Mouse (Mus musculus): ENCODE data around the gene Lsm3.

Lsm3 gene

GRCm38 (mm10) chr6:91510211-91510610 is 5.5 kb upstream of the Lsm3 start:
- no peak for DNase-seq (ENCODE audit: low read depth)

- no peak for DNase-seq (ENCODE audit: low read depth)
These were observed 1.6 kb upstream of the Lsm3 start for GRCm38 (mm10) chr6:91514135-91514534.

- DNase-seq (ENCODE audit: low read depth), result no peak
These were observed 878 bp upstream of the Lsm3 start for GRCm38 (mm10) chr6:91514737-91515362.

GRCm38 (mm10) chr6:91518454-91519020 is 2.8 kb downstream of the Lsm3 start:
- DNase-seq (ENCODE audit: low read depth), result no peak

GRCm38 (mm10) chr6:91522816-91523215 is 7.1 kb downstream of the Lsm3 start:
- no peak for DNase-seq (ENCODE audit: low read depth)

GRCm38 (mm10) chr6:91525544-91525943 is 9.8 kb downstream of the Lsm3 start:
- DNase-seq (ENCODE audit: low read depth), result no peak

- no peak for DNase-seq (ENCODE audit: low read depth)
These were observed 11.6 kb downstream of the Lsm3 start for GRCm38 (mm10) chr6:91527227-91527860.

- no peak for DNase-seq (ENCODE audit: low read depth)
These were observed 12.5 kb downstream of the Lsm3 start for GRCm38 (mm10) chr6:91528265-91528664.

GRCm38 (mm10) chr6:91530673-91531072 is 14.9 kb downstream of the Lsm3 start:
- DNase-seq (ENCODE audit: low read depth), result no peak

GRCm38 (mm10) chr6:91531276-91531675 is 15.5 kb downstream of the Lsm3 start:
- no peak for DNase-seq (ENCODE audit: low read depth)

- DNase-seq (ENCODE audit: low read depth), result no peak
These were observed 16.9 kb downstream of the Lsm3 start for GRCm38 (mm10) chr6:91532661-91533060.

GRCm38 (mm10) chr6:91533359-91533758 is 17.6 kb downstream of the Lsm3 start:
- no peak for DNase-seq (ENCODE audit: low read depth)

GRCm38 (mm10) chr6:91533771-91534170 is 18.0 kb downstream of the Lsm3 start:
- no peak for DNase-seq (ENCODE audit: low read depth)

GRCm38 (mm10) chr6:91534268-91534667 is 18.5 kb downstream of the Lsm3 start:
- DNase-seq (ENCODE audit: low read depth), result no peak

GRCm38 (mm10) chr6:91535231-91535630 is 19.5 kb downstream of the Lsm3 start:
- DNase-seq (ENCODE audit: low read depth), result no peak

GRCm38 (mm10) chr6:91536047-91536765 is 20.5 kb downstream of the Lsm3 start:
- DNase-seq (ENCODE audit: low read depth), result no peak

- DNase-seq (ENCODE audit: low read depth), result no peak
These were observed 25.5 kb downstream of the Lsm3 start for GRCm38 (mm10) chr6:91541276-91541675.

GRCm38 (mm10) chr6:91543056-91543455 is 27.3 kb downstream of the Lsm3 start:
- DNase-seq (ENCODE audit: low read depth), result no peak

GRCm38 (mm10) chr6:91546241-91546884 is 30.6 kb downstream of the Lsm3 start:
- no peak for DNase-seq (ENCODE audit: low read depth)

GRCm38 (mm10) chr6:91547313-91547712 is 31.6 kb downstream of the Lsm3 start:
- no peak for DNase-seq (ENCODE audit: low read depth)

GRCm38 (mm10) chr6:91549621-91550020 is 33.9 kb downstream of the Lsm3 start:
- no peak for DNase-seq (ENCODE audit: low read depth)

GRCm38 (mm10) chr6:91551671-91552070 is 35.9 kb downstream of the Lsm3 start:
- no peak for DNase-seq (ENCODE audit: low read depth)
